Mouse (Mus musculus): ENCODE results near the gene Tepsin.

GRCm38 (mm10) chr11:120048252-120048556 is 50.3 kb downstream of the Tepsin start:
- peak; percentile 36 for TF ChIP-seq CTCF (IDR thresholded peaks at IDR 0.05; ENCODE audit: low read depth, low read length)
- no peak for TF ChIP-seq POLR2A (IDR thresholded peaks at IDR 0.05; ENCODE audit: insufficient read depth, low read length)
